Mouse (Mus musculus) left cerebral cortex, postnatal 25 days (tissue): ENCODE results near the gene Nhsl2. TPM values are rescaled to one million over a fixed set of nuclear protein-coding genes. Genes with fewer than 3 reads are reported as not detected.

Experiments used
- microRNA-seq, 2 experiments: library from miRNA; unstranded; fragments of <30 nt; microRNA quantifications; one replicate each; pipeline ENCODE4 v1.2.0; 2022
- total RNA-seq, 2 experiments: library from RNA; stranded (reverse); gene quantifications; 2 replicates each; pipeline ENCODE4 v1.2.3; 2021

Nhsl2 gene
- total RNA-seq, 2 experiments from 2014 or later, result 34.8 to 35.2 TPM

Small RNAs within 50 kb of the gene (microRNA-seq; reads per million reads assigned to microRNA genes)
- 0 reads per million in 2 experiments for gene Gm27843

Other genes starting within 250 kb of the Nhsl2 start
- 100 to 1,000 TPM; 212 to 236 TPM for gene Ogt, start 209.3 kb upstream of the Nhsl2 start, total RNA-seq
- gene Cxcr3, start 115.1 kb upstream of the Nhsl2 start, total RNA-seq, result not detected
- gene Gm4779, start 55.0 kb upstream of the Nhsl2 start, total RNA-seq, result under 1 TPM; 0.21 to 0.44 TPM
- gene 8030474K03Rik, start 54.7 kb upstream of the Nhsl2 start, total RNA-seq, result not detected
- gene Rtl5, start 221.9 kb downstream of the Nhsl2 start, total RNA-seq, result 10 to 100 TPM; 21.9 to 23.1 TPM